Mouse (Mus musculus) lung, adult 2 months (tissue): Measurements from ENCODE around the gene Homer3.

Experiments used
- CTCF ChIP-seq: fragments of 200-500 bp; IDR thresholded peaks from 2 replicates; pipeline ENCODE4 v1.5.1; 2011; ENCODE audit warnings: mild to moderate bottlenecking, low read length, control low read depth; ENCODE audit not compliant: insufficient read depth
- POLR2A ChIP-seq: fragments of 200-500 bp; IDR thresholded peaks from 2 replicates; pipeline ENCODE4 v1.6.1; 2011; ENCODE audit warnings: low read depth, mild to moderate bottlenecking, control low read depth, low read length, borderline replicate concordance; ENCODE audit errors: extremely low read depth

GRCm38 (mm10) chr8:70332878-70333202 lies 50.2 kb downstream of the Homer3 start:
- TF ChIP-seq CTCF (no peak), POLR2A (no peak)
